Mouse (Mus musculus): ENCODE results near the gene Mdfic.

The Mdfic gene

DNA sequence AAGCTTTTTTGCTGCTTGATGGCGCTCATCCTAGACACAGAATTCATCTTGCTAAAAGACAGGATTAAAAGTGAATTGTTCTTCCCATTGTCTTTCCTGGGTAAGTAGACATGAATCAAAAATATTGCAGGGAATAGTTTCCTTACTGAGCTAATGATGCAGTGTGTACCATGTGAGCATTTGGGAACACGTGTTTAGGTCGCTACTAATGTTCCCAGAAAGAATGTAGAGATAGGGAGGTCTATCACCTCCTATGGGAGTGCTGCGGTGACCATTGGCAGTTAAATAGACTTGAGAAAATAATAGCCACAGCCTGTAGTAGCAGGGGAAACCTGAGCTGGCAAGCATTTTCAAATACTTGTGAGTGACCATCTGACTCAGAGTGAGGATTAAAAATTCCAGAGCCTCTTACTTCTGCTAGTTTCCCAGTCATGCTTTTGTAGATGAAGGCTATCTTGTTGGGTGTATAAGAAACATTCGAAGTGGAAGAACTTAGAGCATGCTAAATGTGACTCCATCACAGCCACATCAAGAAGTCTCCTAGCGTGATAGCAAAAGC, 22.2 kb downstream of the Mdfic start:
- DNase-seq: no peak

DNA sequence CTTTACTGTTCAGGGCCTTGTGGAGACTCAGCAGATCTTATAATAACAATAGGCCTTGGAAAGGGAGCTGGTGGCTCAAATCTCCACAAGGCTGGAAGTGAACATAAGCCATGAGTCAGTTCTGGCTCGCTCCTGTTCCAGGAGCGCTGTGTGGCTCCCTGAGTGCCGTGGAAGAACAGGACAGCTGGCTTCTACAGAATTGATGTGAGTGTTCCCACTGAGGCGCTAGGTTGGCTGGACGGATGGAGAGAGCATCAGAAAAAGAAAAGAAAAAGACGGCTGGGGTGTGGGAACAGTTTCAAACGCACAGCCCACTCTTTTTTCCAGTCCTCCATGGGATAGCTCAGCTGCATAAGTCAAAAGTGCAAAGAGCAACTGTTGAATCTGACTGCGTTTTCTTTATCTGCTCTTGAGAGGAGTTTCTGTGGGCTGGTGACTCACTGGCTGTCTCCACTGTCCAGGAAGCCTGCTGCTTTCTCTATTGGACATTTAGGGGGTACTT, 22.9 kb downstream of the Mdfic start:
- DNase-seq: no peak

DNA sequence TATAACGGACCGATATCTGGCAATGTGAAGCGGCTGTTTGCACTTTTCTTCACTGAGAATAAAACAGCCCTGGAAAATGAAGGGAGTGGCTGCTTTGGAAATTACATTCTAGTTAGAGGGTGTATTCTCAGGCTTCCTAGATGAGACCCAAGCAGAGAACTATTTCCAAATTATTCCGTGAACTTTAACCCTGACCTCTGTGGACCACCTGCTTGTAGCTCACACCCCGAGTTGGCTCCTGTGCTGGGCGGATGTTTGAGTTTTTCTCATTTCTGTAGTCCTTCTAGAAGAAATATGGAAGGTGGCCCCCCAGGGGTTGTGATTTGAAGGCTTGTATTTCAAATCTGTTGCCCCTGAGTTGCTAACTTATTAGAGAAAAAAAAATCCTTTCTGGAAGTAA, 23.3 kb downstream of the Mdfic start:
- DNase-seq: no peak

DNA sequence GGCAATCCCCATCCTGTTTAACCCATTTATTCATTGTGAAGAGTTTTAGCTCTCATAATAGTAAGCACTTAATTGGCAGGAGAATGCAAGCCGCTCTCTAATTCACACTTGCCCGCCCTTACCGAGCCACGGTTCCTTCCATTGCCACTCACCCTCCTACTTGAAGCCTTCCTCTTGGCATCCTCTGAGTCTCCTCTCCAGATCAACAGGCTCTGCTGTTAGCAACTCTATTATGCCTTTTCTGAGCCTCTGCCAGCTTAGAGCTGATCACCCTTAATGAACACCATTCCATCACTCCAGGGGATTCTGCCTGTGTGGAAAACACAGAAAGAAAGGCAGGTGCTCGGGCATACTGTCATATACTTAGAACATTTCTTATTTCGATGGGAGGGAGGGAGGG, 24.9 kb downstream of the Mdfic start:
- DNase-seq: no peak

DNA sequence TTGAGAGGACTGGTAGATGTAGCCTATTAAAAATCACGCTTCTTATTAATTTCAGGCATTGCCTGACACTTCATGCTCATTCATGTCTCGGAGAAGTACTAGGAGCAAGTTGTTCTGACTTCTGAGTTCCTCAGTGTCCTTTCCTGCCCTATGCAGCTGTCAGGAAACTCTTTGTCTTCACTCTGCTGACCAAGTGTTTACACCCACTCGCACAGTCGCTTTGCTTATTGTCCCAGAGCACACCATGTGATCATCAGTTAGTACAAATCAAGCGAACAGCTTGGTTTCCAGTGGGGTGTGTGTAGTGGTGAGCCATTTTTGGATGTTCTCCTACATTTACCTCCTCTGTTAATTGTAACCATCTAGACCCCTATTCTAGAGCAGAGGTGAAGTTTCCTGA, 25.4 kb downstream of the Mdfic start:
- DNase-seq: peak; percentile 28 to 66

DNA sequence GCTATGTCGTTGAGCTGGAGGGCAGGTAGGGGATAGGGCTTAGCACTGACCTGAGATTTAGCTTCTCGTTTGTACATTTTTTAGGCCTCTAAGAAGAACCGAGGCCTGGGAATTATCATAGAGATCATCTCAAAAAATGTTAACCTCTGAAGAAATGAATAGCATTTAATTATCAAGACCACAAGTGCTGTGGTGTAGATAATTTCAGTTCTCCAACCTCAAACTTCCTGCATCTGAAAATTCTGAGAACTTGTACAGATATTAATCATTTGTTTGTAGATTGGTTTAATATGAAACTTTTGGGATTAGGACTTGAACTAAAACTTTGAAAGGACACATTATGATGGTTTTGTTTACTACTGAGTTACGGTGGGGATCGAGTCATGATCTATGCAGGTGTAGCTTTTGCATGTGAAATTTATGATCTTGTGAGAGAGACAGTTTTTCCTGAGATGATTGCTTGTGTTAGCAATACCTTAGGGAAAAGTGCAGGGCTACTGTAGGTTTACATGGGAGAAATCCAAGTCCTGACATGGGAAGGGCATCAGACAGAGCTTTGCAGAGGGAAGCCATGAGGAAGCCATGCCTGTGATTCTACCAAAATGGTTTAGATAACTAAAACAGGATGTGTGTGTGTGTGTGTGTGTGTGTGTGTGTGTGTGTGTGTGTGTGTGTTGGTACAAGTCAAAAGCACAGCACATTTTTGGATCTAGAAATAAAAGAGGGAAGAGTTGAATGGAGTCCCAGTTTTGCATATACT, 27.1 kb downstream of the Mdfic start:
- no peak for DNase-seq

DNA sequence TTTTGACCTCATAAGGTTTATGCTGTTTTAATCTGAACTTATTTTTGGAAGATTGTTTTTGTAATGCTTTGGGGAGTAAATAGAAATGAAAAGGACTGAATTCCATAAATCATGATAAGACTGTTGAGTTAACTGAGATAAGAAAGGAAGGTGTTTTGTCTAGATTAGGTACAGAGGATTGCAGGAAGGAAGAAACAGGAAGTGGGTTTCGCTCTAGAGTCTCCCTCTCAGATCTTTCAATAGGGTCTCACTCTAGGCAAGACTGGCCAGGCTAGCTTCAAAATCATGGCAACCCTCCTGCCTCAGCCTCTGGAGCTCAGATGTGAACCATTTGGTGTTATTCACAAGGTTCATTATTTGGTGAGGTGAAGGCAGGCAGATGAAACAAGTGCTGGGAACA, 27.8 kb downstream of the Mdfic start:
- no peak for DNase-seq

DNA sequence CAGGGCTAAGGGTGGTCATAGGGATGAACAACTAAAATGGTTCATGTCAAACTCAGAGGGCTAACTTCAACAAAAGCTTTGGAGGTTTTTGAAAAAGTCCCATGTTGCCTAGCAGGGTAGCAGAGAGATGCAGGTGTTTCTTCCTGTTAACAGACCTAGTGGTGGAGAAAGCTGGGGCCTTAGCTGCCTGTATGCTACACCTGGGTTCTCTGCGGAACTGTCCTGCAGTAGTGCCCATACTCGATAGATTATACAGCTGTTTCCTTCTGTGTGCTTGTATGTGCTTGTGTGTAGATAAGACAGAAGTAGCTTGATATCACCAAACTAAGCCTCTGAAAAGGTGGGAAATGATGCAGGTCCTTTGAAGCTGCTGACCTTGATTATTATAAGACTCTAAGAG, 28.5 kb downstream of the Mdfic start:
- DNase-seq: no peak

DNA sequence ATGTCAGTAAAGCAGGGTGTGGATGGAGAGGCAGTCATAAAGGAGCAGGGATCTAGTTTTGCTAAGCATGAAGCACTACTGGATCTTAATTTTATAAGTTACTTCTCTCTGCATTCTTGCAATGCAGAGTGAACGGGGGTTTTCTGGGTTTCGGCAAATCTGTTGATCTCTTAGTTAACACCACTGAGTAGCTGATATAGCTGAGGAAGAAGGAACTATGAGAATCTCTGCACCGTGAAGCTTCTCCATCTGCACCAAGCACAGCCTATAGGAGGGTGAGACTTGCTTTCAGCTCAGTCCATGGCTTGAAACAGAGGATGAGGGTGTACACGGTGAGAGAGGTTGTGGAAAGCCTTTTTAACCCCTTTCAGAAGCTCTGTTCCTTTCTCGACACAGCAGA, 29.6 kb downstream of the Mdfic start:
- no peak for DNase-seq

DNA sequence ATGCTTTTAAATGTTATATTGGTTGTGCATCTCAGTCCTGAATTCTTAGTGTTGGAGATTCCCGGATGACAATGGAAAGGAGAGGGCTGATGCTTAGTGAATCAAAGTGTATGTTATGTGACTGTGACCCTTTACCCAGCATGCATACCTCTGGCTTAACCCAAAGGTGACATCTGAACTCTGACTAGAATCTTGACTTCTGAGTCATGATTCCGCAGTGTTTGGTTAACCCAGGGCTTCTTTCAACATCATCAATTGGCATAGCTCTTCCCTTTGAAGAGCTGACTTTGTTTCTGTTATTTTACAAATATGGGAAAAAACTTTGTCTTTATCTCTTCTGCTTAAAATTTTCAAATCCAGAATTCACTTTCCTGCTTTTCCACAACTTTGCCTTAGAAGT, 30.9 kb downstream of the Mdfic start:
- DNase-seq: no peak

DNA sequence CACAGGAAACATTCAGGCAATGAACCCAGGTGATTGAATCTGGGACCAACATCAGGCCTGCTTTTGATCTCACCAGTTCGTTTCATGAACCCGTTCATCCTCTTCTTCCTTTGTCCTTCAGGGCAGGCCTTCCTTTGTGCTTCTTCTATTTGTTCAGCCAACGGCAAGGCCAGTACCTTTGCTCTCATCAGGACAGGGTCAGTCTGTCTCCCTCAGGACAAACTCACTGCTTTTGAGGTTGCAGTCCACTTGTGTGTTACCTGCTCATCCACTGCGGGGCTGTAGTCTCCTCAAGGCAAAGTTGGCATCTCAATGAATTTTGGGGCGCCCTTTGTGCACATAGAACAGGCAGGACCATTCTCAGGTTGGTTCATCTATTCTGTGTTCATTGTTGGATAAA, 31.7 kb downstream of the Mdfic start:
- DNase-seq: no peak

DNA sequence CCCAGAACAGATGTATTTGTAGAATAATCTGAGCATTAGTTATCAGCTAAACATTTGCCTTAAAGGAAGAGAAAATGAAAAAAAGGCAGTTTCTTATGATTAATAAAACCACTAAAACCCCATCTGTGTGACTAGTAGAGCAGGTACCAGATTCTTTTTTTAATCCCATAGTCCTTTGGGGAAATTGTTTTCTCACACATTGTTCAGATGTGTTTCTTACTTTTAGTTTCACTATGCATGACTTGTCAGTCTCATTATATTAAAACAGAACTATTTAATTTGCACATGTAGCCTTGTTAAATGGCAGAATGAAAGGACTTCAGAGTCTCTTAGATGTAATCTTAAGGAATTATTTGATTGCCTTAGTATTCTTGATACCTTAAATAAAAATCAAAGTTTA, 32.7 kb downstream of the Mdfic start:
- DNase-seq: no peak

DNA sequence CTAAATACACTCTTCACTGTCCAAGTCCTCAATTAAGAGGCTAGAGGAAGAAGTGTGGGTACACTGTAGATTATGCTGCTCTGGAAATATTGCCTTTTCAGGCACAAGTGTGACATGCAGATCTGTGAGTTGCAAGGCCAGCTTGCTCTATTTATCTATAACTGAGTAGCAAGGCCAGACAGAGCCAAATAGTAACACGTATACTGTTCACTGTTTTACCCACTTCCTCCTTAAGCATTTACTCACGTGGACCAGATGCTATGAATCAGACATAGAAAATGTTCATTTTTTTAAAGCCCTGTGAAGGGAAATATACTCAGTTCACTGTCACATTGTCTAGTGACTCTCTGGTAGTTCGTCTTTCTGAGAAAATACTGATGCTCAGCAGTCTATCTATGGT, 37.9 kb downstream of the Mdfic start:
- no peak for DNase-seq

DNA sequence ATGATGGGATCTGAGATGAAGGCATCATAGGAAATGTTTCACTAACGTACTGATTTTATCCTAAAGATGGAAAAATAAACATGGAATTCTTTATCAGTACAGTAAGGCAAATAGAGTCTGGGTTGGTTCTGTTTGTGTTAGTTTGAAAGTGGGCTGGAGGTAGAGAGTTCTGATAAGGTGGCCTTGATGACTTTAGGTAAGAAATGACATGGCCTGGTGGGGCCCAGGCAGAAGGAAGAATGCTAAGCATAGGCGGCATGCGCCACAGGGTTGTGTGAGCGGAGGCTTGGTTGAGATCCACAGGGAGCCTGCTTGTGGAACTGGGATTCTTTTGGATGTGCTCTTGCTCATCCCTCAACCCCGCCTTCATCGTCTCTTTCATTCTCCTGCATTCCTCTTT, 40.3 kb downstream of the Mdfic start:
- no peak for DNase-seq

DNA sequence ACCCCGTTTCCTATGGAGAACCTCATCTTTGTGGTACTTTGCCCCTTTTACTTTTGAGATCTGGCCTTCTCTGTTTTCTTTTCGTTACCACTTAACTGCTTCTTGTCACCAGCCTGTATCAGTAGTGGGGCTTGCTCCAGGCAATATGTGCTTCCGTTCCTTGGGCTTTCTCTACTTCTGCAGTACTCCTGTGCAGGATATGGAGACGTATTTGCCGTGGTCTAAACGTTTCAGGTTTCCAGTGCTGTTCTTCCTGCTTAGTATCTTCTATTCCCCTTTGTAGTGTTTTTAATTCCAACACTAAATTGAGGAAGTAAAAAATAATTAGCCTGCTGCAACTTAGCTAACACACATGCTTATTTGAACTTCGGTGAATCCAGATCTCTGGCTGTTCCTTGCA, 43.6 kb downstream of the Mdfic start:
- DNase-seq: no peak

DNA sequence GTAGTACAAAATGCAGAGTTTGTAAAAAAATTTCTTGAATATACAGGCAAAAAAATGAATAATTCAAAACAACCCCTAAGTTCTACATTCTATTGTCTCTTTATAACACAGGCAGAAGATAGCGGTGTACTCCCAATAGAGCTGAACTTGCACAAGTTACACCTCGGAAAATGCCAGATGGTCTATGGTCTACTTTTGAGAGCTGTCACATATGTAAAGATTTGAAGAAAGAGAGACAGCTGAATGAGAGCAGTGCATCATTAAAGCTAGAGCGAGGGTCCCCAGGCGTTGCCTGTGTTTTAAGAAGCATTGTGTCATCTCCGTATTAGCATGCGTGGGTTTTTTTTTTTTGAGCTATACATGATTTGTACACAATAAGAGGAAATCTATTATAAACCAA, 47.0 kb downstream of the Mdfic start:
- DNase-seq: no peak

DNA sequence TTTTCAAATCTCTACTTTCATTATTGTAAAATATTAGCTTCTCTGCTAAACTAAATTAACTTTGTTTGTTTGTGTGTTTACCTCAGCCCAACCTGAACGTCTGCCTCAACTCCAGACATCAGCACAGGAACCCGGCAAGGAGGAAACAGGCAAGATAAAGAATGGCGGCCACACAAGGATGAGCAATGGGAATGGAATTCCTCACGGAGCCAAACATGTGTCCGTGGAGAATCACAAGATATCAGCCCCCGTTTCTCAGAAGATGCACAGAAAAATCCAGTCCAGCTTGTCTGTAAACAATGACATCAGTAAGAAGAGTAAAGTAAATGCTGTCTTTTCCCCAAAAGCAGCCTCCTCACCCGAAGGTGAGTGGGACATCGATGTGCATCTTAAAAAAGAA, 49.7 kb downstream of the Mdfic start:
- no peak for DNase-seq

DNA sequence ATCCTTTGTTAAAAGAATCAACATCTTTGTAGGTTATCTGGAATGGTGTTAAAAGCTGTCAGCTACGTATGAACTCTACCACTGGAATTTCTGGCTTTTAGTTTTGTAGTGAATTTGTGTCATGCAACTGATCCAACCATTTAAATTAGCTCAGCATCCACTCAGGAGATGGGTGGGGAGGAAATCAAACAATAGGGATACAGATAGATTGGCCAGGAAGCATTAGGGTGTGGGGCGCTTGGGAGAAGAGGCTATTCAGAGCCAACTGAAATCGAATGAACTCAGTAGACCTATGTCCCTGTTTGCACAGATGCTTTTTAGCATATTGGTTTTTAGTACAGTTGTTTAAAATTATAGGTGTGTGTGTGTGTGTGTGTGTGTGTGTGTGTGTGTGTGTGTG, 56.6 kb downstream of the Mdfic start:
- DNase-seq: peak; percentile 16 to 48

DNA sequence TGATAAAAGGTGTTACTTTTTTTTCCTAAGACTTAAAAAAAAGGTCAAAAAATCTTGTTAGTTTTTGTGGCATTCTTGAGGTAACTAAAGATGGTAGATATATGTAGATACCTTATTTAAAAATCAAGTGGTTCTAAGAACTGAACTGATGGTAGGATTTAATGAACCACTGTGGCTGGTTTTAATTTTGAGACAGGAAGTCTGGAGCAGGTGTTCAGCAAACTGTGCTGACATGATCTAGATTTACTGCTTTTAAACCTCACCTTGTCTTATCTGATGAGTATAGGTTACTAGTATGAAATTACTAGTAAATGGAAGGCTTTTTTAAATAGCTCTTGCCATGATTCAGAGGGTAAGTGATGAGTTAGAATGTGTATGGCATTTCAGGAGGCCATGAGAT, 59.7 kb downstream of the Mdfic start:
- no peak for DNase-seq

DNA sequence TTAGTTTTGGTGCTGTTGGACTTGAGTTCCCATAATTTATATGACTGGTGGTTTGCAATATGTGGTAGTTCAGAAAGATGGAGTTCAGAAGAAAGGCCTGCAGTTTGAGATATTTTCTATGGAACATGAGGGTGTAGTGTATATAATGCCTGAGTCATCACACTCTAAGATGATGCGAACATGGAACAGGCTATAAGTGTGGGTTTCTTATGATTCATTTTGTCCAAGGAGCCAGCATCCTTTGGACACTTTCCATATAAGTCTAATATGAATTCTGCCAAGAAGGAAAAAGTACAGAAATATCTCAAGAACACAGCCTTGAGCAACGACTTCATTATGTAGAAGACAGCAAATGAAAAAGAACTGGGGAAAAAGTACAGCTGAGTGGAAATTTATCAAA, 60.2 kb downstream of the Mdfic start:
- DNase-seq: no peak

DNA sequence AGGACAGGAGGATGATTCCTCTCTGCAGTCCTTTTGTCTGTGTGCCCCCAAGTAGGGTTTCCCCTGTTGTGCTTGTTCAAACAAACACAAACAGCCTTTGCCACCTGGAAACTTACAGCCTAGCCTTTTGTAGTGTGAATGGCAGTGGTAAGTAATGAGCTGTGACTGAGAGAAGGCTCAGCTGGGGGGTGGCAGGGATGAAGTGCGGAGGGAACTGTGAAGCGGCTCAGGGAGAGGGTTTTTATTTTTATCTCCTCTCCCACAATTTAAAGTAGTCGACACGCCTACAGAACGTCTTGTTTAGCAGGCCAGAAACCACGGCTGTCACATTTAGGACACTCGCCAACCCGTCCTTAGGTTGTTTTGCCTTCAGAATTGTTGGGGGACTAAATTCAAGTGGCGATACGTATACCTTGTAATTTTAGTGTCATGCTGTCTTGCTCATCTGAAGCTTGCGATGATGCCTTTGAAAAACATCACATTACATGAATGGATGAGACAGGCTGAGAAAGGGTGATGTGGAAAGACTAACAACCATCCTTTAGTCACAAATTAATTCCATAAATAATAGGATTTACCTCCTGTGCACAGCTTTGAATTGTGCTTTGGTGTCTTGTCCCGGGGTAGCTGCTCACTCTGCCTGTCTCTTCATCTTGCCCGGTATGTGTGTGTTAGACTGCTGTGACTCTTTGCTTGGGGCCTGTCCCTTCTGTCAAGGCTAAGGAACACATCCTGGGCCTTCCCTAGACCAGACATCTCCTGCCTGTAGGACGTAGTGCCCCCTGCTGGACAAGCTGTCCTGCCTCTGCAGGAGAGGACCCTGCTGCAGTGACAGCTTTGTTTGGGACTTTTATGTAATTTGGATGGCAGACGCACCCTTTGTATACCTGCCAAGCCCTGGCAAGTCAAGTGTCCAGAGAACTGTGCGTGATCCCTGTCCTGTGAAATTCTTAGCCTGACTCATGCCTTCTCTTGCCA, 69.4 kb downstream of the Mdfic start:
- peak; percentile 84 to 87 for DNase-seq

DNA sequence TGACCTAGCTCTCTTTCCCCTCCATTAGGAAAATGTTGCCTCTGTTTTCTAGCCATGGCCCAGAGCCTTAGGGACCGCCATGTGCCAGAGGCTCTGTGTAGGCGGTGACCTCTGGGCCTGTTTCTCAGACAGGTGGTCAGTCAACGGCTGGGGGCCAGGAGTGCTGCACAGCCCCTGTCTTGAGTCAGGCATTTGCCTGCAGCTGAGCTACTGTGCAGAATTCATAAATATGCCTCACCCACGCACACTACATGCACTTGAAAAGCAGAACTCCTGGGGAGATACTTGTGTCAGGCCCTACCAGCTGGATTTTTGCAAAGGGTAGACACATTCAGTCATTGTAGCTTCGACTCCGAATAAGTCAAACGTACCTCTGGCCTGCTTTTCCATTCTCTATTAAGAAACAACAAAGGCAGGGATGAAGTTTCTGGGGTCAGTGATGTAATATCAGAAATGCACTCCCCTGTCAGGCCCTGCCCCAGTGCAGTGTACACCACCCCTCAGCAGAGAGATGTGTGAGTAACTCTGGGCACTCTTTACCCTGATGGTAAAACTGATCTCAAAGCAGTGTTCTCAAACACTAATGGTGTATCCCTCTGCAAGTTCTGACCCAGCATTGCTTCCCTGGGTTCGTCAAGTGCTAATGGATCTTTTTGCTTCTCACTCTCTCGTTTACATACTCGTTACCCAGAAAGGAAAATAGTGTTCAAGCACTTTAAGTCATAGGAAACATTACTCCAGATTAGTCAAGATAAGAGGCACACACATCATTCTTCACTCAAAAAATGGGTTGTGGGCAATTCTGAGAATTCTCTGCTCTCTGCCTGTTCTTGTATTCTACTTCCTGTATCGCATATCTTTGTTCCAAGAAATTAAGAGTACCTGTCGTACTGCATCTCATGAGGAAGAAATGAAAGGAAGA, 72.5 kb downstream of the Mdfic start:
- peak in 1 of 2 experiments; percentile 39 for DNase-seq

Measured in kidney, postnatal 25 days (tissue).